In genomic region chr5:115060977-115061376, GRCm38 (mm10) we compare ENCODE assay signal across 24 mouse cellular contexts. TPM values are rescaled to one million over a fixed set of nuclear protein-coding genes. Genes with fewer than 3 reads are reported as not detected.
"Had no signal": no experiment of that assay in that cellular context is flagged by ENCODE, and none has a peak within 500 bp of the region (broad histone marks: within the 10 kb centered on the region; RNA-seq: fewer than 3 reads in every experiment).

No protein-coding gene starts in this region.

- H3K4me2 ChIP-seq: lung, embryonic 14.5 days; midbrain, embryonic 11.5 days; midbrain, embryonic 13.5 days; midbrain, embryonic 15.5 days; neural tube, embryonic 13.5 days; neural tube, embryonic 15.5 days had no signal

- H3K27ac ChIP-seq: macrophage; midbrain, embryonic 13.5 days; midbrain, embryonic 15.5 days; neural tube, embryonic 13.5 days; neural tube, embryonic 15.5 days had no signal

- H3K9me3 ChIP-seq: megakaryocyte, embryonic 14.5 days; midbrain, embryonic 13.5 days; midbrain, embryonic 15.5 days; neural tube, embryonic 13.5 days; neural tube, embryonic 15.5 days had no signal

- H3K9ac ChIP-seq: liver, embryonic 14.5 days; lung, embryonic 14.5 days; midbrain, embryonic 13.5 days; midbrain, embryonic 15.5 days; neural tube, embryonic 13.5 days; neural tube, embryonic 15.5 days had no signal

- H3K4me1 ChIP-seq: midbrain, embryonic 13.5 days; midbrain, embryonic 15.5 days; neural tube, embryonic 13.5 days had no signal

- DNase-seq: lung, adult 18-20 months; lung, embryonic 14.5 days; lung, postnatal 10 days; lung, postnatal 36 days; retina, postnatal 1 day; right cerebral cortex, adult 18-20 months; right cerebral cortex, postnatal 25 days; right cerebral cortex, postnatal 4 days; spleen, adult 18-20 months; thymus, adult 18-20 months; thymus, postnatal 14 days; thymus, postnatal 36 days had no signal

- H3K4me3 ChIP-seq: megakaryocyte, embryonic 14.5 days; midbrain, embryonic 13.5 days; midbrain, embryonic 15.5 days; myocyte; neural tube, embryonic 13.5 days; neural tube, embryonic 15.5 days had no signal

- H3K36me3 ChIP-seq: midbrain, embryonic 15.5 days had no signal

- ATAC-seq: midbrain, embryonic 13.5 days; midbrain, embryonic 15.5 days had no signal

- H3K27me3 ChIP-seq: megakaryocyte, embryonic 14.5 days; midbrain, embryonic 13.5 days; midbrain, embryonic 15.5 days; neural tube, embryonic 13.5 days; neural tube, embryonic 15.5 days had no signal

RNA-seq across cellular contexts. Expression of gene Gm10401, which starts 37.1 kb away (rescaled TPM):
- total RNA-seq: megakaryocyte progenitor cell, adult 5-6 weeks; midbrain, postnatal 0 days had no signal
- polyA plus RNA-seq: small intestine, adult 2 months had no signal
